Mouse (Mus musculus): ENCODE data around the gene Dpf3.

Gene Dpf3

GRCm38 (mm10) chr12:83220964-83221363 is 266.6 kb downstream of the Dpf3 start:
- DNase-seq (ENCODE audit: low spot score in 2 of 2): no peak

GRCm38 (mm10) chr12:83213879-83214341 is 273.6 kb downstream of the Dpf3 start:
- DNase-seq (ENCODE audit: low spot score in 2 of 2): no peak

GRCm38 (mm10) chr12:83211976-83212375 is 275.5 kb downstream of the Dpf3 start:
- DNase-seq (ENCODE audit: low spot score in 2 of 2): no peak

- no peak for DNase-seq (ENCODE audit: low spot score in 2 of 2)
These were observed 276.2 kb downstream of the Dpf3 start for GRCm38 (mm10) chr12:83211146-83211822.

DNA sequence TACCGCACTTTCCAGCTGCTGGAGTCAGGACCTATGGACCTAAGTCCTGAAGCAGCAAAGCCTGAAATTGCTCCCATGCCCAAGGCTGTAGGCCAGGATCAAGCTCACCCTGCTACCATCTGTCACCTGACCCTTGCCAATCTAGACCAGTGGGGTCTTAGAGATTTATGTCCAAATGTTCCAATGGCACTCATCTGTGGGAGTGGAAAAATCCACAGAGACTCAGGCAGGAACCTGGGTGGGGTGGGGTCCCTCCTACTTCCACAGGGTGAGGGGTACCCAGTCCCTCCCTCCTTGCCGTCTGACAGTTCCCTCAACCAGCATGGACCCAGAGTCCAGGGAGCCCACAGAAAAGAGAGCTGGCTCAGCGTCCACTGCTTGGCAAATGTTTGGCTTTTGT is 276.8 kb downstream of the Dpf3 start:
- DNase-seq (ENCODE audit: low spot score in 2 of 2): no peak

GRCm38 (mm10) chr12:83210294-83210693 is 277.2 kb downstream of the Dpf3 start:
- DNase-seq (ENCODE audit: low spot score in 2 of 2): no peak

DNA sequence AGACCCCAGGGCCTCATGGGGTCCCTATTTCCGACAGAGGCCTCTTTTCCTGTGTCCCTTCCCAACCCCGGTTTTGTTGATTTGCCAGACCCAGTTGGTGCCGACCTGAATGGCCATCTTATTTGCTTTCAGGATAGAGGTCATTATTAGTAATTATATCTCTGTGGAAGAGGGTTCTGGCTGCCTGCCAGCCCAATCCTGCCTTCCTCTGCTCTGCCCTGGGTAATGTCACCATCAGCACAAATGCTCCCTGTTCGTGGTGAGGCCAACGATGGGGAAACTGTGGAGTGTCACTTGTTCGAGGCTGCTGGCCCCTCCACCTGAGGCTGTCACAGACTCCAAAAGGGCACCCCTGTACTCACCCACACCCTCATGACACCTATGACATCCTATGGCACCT is 278.1 kb downstream of the Dpf3 start:
- no peak for DNase-seq (ENCODE audit: low spot score in 2 of 2)

DNA sequence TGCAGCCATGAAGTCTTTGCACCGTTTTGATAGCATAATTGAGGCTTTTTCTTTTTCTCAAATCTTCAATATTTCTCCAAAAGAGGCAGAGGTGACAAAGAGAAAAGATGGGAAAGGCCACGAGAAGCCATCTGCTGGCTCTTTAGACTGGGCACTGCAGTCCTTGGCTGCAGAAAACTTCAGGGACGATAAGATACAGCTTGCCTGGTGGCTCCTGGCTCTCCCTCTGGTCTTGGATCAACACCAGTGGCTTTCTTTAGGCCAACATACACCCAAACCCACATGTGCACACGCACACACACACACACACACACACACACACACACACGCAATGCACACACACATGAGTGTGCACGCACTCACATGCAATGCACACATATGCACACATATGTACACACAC is 278.7 kb downstream of the Dpf3 start:
- no peak for DNase-seq (ENCODE audit: low spot score in 2 of 2)

DNA sequence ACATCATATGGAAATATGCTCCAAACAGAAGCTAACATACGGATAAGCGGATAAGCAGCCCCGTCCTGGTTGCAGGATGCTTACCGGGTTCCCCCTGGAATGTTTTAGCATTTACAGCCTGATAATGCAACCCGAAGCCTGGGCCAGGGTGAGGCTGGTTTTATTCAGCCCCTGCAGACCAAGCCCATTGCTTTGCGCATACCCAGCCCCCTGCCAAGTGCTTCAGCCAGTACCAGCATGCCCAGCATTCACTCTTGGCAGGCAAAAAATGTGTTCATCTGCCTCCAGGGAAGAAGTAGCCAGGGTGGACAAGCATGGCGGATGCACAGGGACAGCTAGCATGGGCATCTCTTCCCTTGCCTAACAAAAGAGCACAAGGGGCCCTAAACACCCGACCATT is 279.5 kb downstream of the Dpf3 start:
- DNase-seq (ENCODE audit: low spot score in 2 of 2): no peak

DNA sequence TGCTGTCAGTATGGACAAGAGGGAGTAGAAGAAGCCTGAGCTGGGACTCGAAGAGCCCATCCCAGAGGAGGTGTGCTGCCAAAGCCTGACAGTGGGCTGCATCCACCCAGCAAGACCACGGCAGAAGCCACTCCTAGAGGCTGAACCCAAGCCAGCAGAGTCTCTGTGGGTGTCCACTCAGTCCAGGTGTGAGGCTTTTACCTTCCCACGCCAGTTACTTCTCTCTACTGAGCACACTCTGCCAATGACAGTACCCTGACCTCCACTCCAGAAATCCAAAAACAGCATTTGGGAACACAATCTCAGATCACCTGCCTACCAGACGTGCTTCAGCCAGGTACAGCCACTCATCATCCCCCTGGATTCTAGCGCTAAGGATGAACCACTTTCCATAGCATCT is 280.0 kb downstream of the Dpf3 start:
- no peak for DNase-seq (ENCODE audit: low spot score in 2 of 2)

DNA sequence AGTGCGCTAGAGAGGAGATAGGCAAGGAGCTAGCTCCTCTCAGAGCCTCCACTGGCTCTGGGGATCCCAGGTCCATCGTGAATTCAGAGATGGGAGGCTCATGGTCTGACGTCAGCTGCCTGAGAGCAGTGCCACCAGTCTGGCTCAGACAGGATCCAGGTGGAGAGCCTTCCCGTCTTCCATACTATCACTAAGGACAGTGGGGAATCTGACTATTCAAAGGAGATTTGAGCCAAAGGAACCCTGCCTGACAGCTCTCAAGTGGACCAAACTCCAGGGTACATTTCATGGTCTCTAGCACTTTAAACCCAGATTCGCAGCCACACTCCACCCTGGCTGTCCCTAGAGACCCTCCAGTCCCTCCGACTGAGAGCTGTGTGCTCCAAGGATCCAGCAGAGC is 280.6 kb downstream of the Dpf3 start:
- no peak for DNase-seq (ENCODE audit: low spot score in 2 of 2)

DNA sequence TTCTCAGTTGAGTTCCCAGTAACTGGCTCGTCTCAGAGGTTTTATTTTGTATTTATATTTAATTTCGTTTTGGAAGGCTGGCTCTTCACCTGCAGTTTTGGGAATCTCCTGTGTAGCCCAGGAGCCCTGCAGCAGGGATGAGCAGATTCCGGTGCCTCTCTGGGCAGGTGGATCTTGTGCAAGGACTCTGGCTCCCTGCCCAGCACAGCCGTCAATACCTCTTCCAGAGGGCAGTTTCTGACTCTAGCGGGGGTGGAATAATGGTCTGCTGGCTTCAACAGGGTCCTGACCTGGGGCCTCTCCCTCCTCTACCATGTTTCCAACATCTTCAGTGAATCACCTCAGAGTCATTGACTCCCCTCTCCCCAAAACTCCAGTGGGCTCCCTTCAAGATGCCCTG is 283.2 kb downstream of the Dpf3 start:
- DNase-seq (ENCODE audit: low spot score in 2 of 2): no peak

- DNase-seq (ENCODE audit: low spot score in 2 of 2): no peak
These were observed 285.8 kb downstream of the Dpf3 start for GRCm38 (mm10) chr12:83201674-83202073.

- DNase-seq (ENCODE audit: low spot score in 2 of 2): no peak
These were observed 307.0 kb downstream of the Dpf3 start for GRCm38 (mm10) chr12:83180561-83180960.

GRCm38 (mm10) chr12:83179860-83180259 is 307.7 kb downstream of the Dpf3 start:
- no peak for DNase-seq (ENCODE audit: low spot score in 2 of 2)

GRCm38 (mm10) chr12:83178770-83179169 is 308.7 kb downstream of the Dpf3 start:
- DNase-seq (ENCODE audit: low spot score in 2 of 2): no peak

GRCm38 (mm10) chr12:83169495-83170209 is 317.9 kb downstream of the Dpf3 start:
- peak in 1 of 2 experiments; percentile 47 for DNase-seq (ENCODE audit: low spot score in 2 of 2)

DNA sequence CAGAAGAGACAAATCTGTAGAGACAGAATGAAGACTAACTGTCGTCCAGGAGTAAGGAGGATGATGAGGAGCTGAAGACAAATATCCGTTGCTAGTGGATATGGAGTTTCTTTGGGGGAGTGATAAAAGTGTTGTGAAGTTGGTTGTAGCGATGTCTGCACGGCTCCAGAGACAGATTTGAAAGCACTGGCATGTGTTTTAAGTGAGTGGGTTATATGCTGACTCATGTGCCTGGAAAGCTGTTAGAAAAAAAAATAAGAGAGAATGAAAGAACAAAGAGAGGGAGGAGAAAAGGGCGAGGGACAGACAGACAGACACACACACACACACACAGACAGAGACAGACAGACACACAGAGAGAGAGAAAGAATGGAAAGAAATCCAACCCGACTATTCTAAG is 319.2 kb downstream of the Dpf3 start:
- DNase-seq (ENCODE audit: low spot score in 2 of 2): peak; percentile 15 to 27

DNA sequence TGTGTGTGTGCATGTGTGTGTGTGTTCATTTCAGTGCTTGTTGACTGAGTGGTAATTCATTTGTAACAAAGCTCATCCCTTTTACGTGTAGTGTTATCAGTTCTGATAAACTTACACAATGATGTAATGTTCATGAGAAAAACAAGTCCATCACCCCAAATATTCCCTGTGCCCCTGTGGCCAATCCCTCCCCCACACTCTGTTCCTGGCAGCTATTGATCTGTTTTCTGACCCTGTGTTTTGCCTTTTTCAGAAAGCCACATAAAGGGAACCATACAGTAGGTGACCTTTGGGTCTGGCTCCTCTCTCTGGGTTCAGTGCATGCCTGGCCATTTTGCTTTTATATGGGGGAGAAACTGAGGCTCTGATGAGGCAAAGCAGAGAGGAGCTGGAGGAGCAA is 322.5 kb downstream of the Dpf3 start:
- no peak for DNase-seq (ENCODE audit: low spot score in 2 of 2)
